Mouse (Mus musculus): ENCODE results near the gene Olfr204. TPM values are rescaled to one million over a fixed set of nuclear protein-coding genes. Genes with fewer than 3 reads are reported as not detected.

Gene Olfr204
- not detected in 2 replicates for polyA plus RNA-seq (2015; fragmentation: Nextera tagmentation; extraction: Ambion mirVana)

GRCm38 (mm10) chr16:59318148-59318547, at the start of gene Olfr204:
Olfr204 (minus strand) TSS chr16:59318248.

GRCm38 (mm10) chr16:59363893-59364292, 45.8 kb upstream of the Olfr204 start, which contains the start of gene Olfr209:
Olfr209 (minus strand) TSS chr16:59363993.

GRCm38 (mm10) chr16:59349146-59349545, 31.1 kb upstream of the Olfr204 start, which contains the start of gene Olfr206:
Olfr206 (minus strand) TSS chr16:59349246.

GRCm38 (mm10) chr16:59331038-59331437, 13.0 kb upstream of the Olfr204 start, which contains the start of gene Olfr205:
Olfr205 (minus strand) TSS chr16:59331138.

GRCm38 (mm10) chr16:59298581-59298980, 19.5 kb downstream of the Olfr204 start, which contains the start of gene Olfr203:
Olfr203 (plus strand) TSS chr16:59298881.

GRCm38 (mm10) chr16:59286693-59287092, 31.4 kb downstream of the Olfr204 start, which contains the start of gene Olfr202:
Olfr202 (minus strand) TSS chr16:59286793.

GRCm38 (mm10) chr16:59272532-59272931, 45.5 kb downstream of the Olfr204 start, which contains the start of gene Olfr201:
Olfr201 (minus strand) TSS chr16:59272632.

Other genes with a start within 250 kb of the Olfr204 start
- gene Olfr190, start 240.2 kb downstream of the Olfr204 start, polyA plus RNA-seq (2015; fragmentation: Nextera tagmentation; extraction: Ambion mirVana): not detected in 2 replicates
- not detected in 2 replicates for gene Olfr191, start 228.4 kb downstream of the Olfr204 start, polyA plus RNA-seq (2015; fragmentation: Nextera tagmentation; extraction: Ambion mirVana)
- not detected in 2 replicates for gene Olfr193, start 206.4 kb downstream of the Olfr204 start, polyA plus RNA-seq (2015; fragmentation: Nextera tagmentation; extraction: Ambion mirVana)
- gene Olfr194, start 197.2 kb downstream of the Olfr204 start, polyA plus RNA-seq (2015; fragmentation: Nextera tagmentation; extraction: Ambion mirVana): not detected in 2 replicates
- gene Olfr195, start 171.2 kb downstream of the Olfr204 start, polyA plus RNA-seq (2015; fragmentation: Nextera tagmentation; extraction: Ambion mirVana): not detected in 2 replicates
- gene Olfr196, start 147.8 kb downstream of the Olfr204 start, polyA plus RNA-seq (2015; fragmentation: Nextera tagmentation; extraction: Ambion mirVana): not detected in 2 replicates
- not detected in 2 replicates for gene Olfr198, start 114.7 kb downstream of the Olfr204 start, polyA plus RNA-seq (2015; fragmentation: Nextera tagmentation; extraction: Ambion mirVana)
- gene Olfr199, start 98.5 kb downstream of the Olfr204 start, polyA plus RNA-seq (2015; fragmentation: Nextera tagmentation; extraction: Ambion mirVana): not detected in 2 replicates
- not detected in 2 replicates for gene Olfr201, start 45.6 kb downstream of the Olfr204 start, polyA plus RNA-seq (2015; fragmentation: Nextera tagmentation; extraction: Ambion mirVana)
- gene Olfr202, start 31.5 kb downstream of the Olfr204 start, polyA plus RNA-seq (2015; fragmentation: Nextera tagmentation; extraction: Ambion mirVana): not detected in 2 replicates
- not detected in 2 replicates for gene Olfr203, start 19.4 kb downstream of the Olfr204 start, polyA plus RNA-seq (2015; fragmentation: Nextera tagmentation; extraction: Ambion mirVana)
- not detected in 2 replicates for gene Olfr205, start 12.9 kb upstream of the Olfr204 start, polyA plus RNA-seq (2015; fragmentation: Nextera tagmentation; extraction: Ambion mirVana)
- not detected in 2 replicates for gene Olfr206, start 31.0 kb upstream of the Olfr204 start, polyA plus RNA-seq (2015; fragmentation: Nextera tagmentation; extraction: Ambion mirVana)
- not detected in 2 replicates for gene Olfr209, start 45.7 kb upstream of the Olfr204 start, polyA plus RNA-seq (2015; fragmentation: Nextera tagmentation; extraction: Ambion mirVana)
- not detected in 2 replicates for gene Gabrr3, start 89.1 kb upstream of the Olfr204 start, polyA plus RNA-seq (2015; fragmentation: Nextera tagmentation; extraction: Ambion mirVana)
- 25.6 and 28.3 TPM in 2 replicates for gene Riox2, start 153.5 kb upstream of the Olfr204 start, polyA plus RNA-seq (2015; fragmentation: Nextera tagmentation; extraction: Ambion mirVana)